Mouse (Mus musculus): Measurements from ENCODE around the gene Scn8a.
"Not testable (repeated sequence)": the region's sequence is repeated elsewhere in the genome, so short reads cannot be mapped to it uniquely, and the experiment has no call there.

- not testable (repeated sequence) for TF ChIP-seq CTCF (IDR thresholded peaks at IDR 0.05; ENCODE audit: extremely low read depth, insufficient read length, insufficient replicate concordance, low read depth, low read length); POLR2A (IDR thresholded peaks at IDR 0.05; ENCODE audit: low read depth, low read length)
Measured at GRCm38 (mm10) chr15:100822370-100822769, 47.3 kb upstream of the Scn8a start.

All from small intestine, adult 2 months (tissue).